Mouse (Mus musculus) hindbrain, embryonic 10.5 days (tissue): ENCODE data around the gene Hesx1. TPM values are rescaled to one million over a fixed set of nuclear protein-coding genes. Genes with fewer than 3 reads are reported as not detected.
"Not testable (repeated sequence)": the region's sequence is repeated elsewhere in the genome, so short reads cannot be mapped to it uniquely, and the experiment has no call there.

Experiments used
- DNase-seq: peaks from one replicate; pipeline ENCODE4 v3.0.0-alpha.2; 2017; ENCODE audit warnings: low spot score
- H3K27ac ChIP-seq: fragments of 300-500 bp; sonication (generic); 2 replicates; pipeline ENCODE4 v1.5.1; 2016; ENCODE audit warnings: mild to moderate bottlenecking, moderate library complexity
- H3K27me3 ChIP-seq: fragments of 300-500 bp; sonication (generic); 2 replicates; pipeline ENCODE4 v1.6.1; 2016; ENCODE audit warnings: mild to moderate bottlenecking; ENCODE audit not compliant: poor library complexity, insufficient read depth, severe bottlenecking
- H3K36me3 ChIP-seq: fragments of 300-500 bp; sonication (generic); 2 replicates; pipeline ENCODE4 v1.6.1; 2016; ENCODE audit warnings: mild to moderate bottlenecking, moderate library complexity
- H3K4me1 ChIP-seq: fragments of 300-500 bp; sonication (generic); replicated peaks from 2 replicates; pipeline ENCODE4 v1.6.1; 2016; ENCODE audit warnings: mild to moderate bottlenecking
- H3K4me3 ChIP-seq: fragments of 300-500 bp; sonication (generic); 2 replicates; pipeline ENCODE4 v1.5.1; 2016; ENCODE audit warnings: mild to moderate bottlenecking, moderate library complexity
- H3K9me3 ChIP-seq: fragments of 300-500 bp; sonication (generic); 2 replicates; pipeline ENCODE4 v1.6.1; 2016; ENCODE audit warnings: mild to moderate bottlenecking, moderate library complexity
- WGBS: fragments of 180-500 bp; shearing (Covaris S2); methylation state at CpG from one replicate; pipeline ENCODE4 v1.1.7; 2016; 5-methylcytosine and 5-hydroxymethylcytosine counted together
- polyA plus RNA-seq: library from polyadenylated mRNA; unstranded; fragments of >200 nt; fragmentation: Nextera tagmentation; extraction: Ambion mirVana; gene quantifications from 2 replicates; pipeline ENCODE4 v1.2.1, GENCODE M21; 2016

Gene Hesx1
- polyA plus RNA-seq: 0.42 and 1.2 TPM in 2 replicates

DNA sequence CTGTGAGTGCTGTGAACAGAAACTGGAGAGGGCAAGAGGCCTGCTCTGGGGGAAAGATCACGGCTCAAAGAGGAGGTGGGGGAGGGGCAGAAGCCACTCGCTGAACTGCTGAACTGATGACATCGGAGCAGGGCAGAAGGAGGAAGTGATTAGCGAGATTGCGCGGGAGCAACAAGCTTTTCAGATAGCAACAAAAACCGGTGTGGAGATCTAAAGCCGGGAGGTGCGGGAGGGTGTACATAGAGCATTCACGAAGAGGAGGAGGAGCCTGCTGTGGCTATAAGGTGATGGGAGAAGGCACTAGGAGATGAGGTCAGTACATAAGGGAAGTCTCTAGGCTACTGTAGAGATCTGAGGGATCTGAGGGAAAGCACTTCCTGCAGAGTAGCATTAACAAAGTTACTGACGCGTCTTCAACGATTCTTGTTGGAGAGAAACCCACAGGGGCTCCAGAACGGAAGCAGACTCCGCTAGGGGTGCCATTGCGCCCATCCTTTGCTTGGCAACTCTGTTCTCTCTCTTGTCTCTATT lies at the start of gene Hesx1:
TSS of gene Hesx1 (plus strand) at position 206 of the 531 bp plus-strand sequence.
- no peaks in the 10 kb centered on the region for H3K9me3 ChIP-seq
- 11% methylated on average over 16 of the region's 16 CpGs for WGBS
- H3K4me1 ChIP-seq: peaks cover 13% of the 10 kb centered on the region
- H3K36me3 ChIP-seq: no peaks in the 10 kb centered on the region
- DNase-seq: peak; percentile 70
- H3K27me3 ChIP-seq: peaks cover 5% of the 10 kb centered on the region; the same call in 1 of the 2 replicates
- peak within 1 kb of the TSS; percentile 82 for H3K27ac ChIP-seq
- H3K4me3 ChIP-seq: peak within 1 kb of the TSS; percentile 48

GRCm38 (mm10) chr14:26956139-26956538 lies 38.1 kb upstream of the Hesx1 start:
- not testable (repeated sequence) for H3K27me3 ChIP-seq, H3K27ac ChIP-seq, DNase-seq, H3K9me3 ChIP-seq, H3K4me3 ChIP-seq, H3K4me1 ChIP-seq
- peaks cover 51% of the 10 kb centered on the region for H3K36me3 ChIP-seq
- 72% methylated on average over 2 of the region's 2 CpGs for WGBS

- 0 out of 2 replicates have a peak, but pooled peaks cover 2% of the 10 kb centered on the region for H3K9me3 ChIP-seq
- no peak overlapping the region for H3K4me3 ChIP-seq
- H3K27me3 ChIP-seq: no peaks in the 10 kb centered on the region
- WGBS: 85% methylated on average over 1 of the region's 1 CpGs
- H3K27ac ChIP-seq: no peak overlapping the region
- no peak for DNase-seq
- peaks cover 44% of the 10 kb centered on the region for H3K36me3 ChIP-seq
- no peaks in the 10 kb centered on the region for H3K4me1 ChIP-seq
These were observed 33.7 kb upstream of the Hesx1 start for GRCm38 (mm10) chr14:26960518-26960917.

- DNase-seq: no peak
- H3K36me3 ChIP-seq: 0 out of 2 replicates have a peak, but pooled peaks cover 6% of the 10 kb centered on the region
- peaks cover 10% of the 10 kb centered on the region; the same call in 1 of the 2 replicates for H3K27me3 ChIP-seq
- H3K27ac ChIP-seq: peak overlapping the region; percentile 95; the same call in 1 of the 2 replicates
- WGBS: 86% methylated on average over 3 of the region's 3 CpGs
- peak overlapping the region; percentile 92 for H3K4me3 ChIP-seq
- H3K4me1 ChIP-seq: peaks cover 18% of the 10 kb centered on the region
- H3K9me3 ChIP-seq: 0 out of 2 replicates have a peak, but pooled peaks cover 2% of the 10 kb centered on the region
These were observed 25.1 kb upstream of the Hesx1 start for GRCm38 (mm10) chr14:26969164-26969563.

DNA sequence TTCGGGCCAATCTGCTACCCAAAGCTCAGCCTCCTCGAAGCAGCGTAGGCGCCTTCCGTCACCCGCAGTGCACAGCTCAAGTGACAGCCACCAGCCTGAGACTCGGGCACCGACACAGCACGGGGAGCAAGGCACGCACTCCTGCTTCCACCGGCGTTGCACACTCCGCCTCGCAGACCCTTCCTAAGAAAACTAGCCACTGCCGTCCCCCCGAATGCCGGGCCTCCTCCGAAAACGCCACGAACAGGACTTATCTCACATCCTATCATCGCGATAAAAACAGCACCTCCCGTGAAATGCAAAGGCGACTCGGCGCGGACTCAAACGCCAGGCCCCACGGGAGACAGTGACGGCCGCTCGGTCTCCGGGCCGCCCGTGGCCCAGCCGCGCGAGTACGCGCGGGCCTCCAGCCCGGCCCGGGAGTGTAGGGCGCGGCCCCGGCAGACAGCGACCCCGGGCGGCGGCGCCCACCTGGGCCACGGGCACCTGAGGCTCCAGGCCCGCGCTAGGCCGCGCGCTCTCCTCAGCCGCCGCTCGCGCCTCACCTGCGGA lies 24.3 kb upstream of the Hesx1 start:
- peak overlapping the region; percentile 92 for H3K4me3 ChIP-seq
- peak overlapping the region; percentile 95 for H3K27ac ChIP-seq
- peaks cover 18% of the 10 kb centered on the region for H3K4me1 ChIP-seq
- peak; percentile 75 for DNase-seq
- H3K36me3 ChIP-seq: no peaks in the 10 kb centered on the region
- peaks cover 10% of the 10 kb centered on the region; the same call in 1 of the 2 replicates for H3K27me3 ChIP-seq
- 0 out of 2 replicates have a peak, but pooled peaks cover 2% of the 10 kb centered on the region for H3K9me3 ChIP-seq
- WGBS: under 1% methylated on average over 62 of the region's 62 CpGs

DNA sequence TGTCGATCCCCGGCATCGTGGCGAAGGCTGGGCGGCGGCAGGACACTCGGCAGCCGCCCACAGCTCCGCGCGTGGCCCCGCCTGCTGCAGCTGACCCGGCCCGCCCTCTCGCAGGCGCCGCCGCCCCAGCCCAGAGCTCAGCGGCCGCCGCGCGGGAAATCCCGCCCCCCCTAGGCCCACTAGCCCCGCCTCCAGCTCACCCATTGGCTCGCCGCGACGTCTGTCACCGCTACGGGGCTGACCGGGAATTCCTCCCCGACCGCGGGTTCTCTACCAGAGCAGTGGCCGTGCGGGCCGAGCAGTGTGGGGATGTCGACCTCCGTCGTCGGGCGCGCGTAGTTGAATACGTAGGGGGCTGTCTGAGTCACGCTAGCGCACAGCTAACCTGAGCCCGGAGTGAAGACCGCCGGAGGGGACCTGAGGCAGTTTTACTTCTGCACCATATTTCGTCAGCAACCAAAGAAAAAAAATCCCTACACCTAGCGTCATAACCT lies 23.7 kb upstream of the Hesx1 start:
- peaks cover 10% of the 10 kb centered on the region; the same call in 1 of the 2 replicates for H3K27me3 ChIP-seq
- peaks cover 18% of the 10 kb centered on the region for H3K4me1 ChIP-seq
- DNase-seq: peak; percentile 98
- H3K4me3 ChIP-seq: peak overlapping the region; percentile 92
- no peaks in the 10 kb centered on the region for H3K36me3 ChIP-seq
- WGBS: under 1% methylated on average over 53 of the region's 53 CpGs
- H3K9me3 ChIP-seq: no peaks in the 10 kb centered on the region
- H3K27ac ChIP-seq: peak overlapping the region; percentile 95

DNA sequence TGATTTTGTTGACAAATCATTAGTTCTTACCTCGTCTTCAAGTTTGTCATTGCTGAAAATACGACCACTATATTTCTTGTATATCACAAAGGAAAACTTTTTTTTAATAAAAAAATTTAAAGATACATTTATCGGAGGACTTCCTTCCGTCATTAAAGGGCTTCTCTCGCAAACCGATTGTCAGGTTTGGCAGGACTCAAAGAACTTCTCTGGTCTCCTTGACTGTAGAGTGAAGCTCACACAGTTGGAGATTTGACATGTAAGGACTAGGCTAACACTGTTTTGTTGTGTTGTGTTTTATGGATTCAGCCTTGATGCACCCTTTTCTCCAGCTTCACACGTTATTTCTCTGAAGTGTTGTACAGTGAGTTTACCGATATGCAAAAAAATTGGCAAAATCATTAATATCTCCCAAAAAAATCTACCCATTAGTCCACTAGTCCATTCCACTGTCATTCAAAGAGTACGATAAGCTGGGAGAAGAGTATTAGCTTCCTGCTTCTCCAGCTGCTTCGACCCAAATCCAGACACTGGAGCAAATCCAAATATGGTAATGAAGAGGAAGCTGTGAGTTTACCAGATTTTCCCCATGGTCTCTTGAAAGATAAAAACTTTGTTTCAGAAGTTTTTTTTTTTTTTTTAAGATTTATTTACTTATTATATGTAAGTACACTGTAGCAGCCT lies 23.0 kb upstream of the Hesx1 start, which contains the start of gene Appl1:
TSS of gene Appl1 (minus strand) at position 127 of the 684 bp plus-strand sequence.
- no peak for DNase-seq
- Histone ChIP-seq H3K9me3 (no peaks in the 10 kb centered on the region), H3K36me3 (no peaks in the 10 kb centered on the region), H3K4me3 (peak within 1 kb of the TSS; percentile 92), H3K27me3 (peaks cover 10% of the 10 kb centered on the region; the same call in 1 of the 2 replicates), H3K27ac (peak within 1 kb of the TSS; percentile 95), H3K4me1 (peaks cover 20% of the 10 kb centered on the region)
- 50% methylated on average over 10 of the region's 10 CpGs for WGBS

DNA sequence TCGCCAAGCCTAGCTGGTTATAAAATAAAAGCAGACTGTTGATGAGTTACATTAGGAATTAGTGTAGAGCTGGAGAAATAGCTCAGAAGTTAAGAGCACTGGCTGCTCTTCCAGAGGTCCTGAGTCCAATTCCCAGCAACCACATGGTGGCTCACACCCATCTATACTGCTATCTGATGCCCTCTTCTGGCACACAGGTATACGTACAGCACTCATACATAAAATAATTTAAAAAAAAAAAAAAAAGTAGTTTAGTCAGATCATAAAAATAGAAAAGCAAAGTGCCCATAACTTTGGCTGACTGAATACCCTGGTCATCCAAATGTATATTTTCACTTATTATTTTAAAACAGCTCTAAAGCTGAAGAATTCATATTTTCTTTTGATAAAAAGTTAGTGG lies 21.1 kb upstream of the Hesx1 start:
- Histone ChIP-seq H3K9me3 (no peaks in the 10 kb centered on the region), H3K4me1 (peaks cover 36% of the 10 kb centered on the region), H3K36me3 (no peaks in the 10 kb centered on the region), H3K27ac (no peak overlapping the region), H3K27me3 (peaks cover 10% of the 10 kb centered on the region; the same call in 1 of the 2 replicates), H3K4me3 (no peak overlapping the region)
- 78% methylated on average over 2 of the region's 2 CpGs for WGBS
- DNase-seq: no peak

DNA sequence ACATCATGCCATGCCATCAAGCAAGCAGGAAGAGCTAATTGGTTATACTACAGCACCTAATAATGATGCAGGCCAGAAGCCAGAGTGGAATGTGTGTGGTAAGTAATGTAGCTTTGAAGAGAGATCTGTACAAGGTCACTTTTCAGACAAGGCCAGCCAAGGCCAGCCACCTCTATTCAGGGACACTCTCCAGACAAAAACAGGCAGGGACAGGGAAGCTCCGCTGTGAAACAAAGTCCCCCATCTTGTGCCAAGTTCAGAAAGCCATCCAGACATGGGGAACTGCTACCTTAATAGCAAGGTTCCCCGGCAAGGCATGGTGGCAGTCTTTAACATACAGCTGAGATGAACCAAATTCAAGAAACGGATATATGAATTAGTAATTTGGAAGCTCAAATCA lies 18.7 kb upstream of the Hesx1 start:
- no peaks in the 10 kb centered on the region for H3K36me3 ChIP-seq
- DNase-seq: no peak
- no peaks in the 10 kb centered on the region for H3K9me3 ChIP-seq
- WGBS: 83% methylated on average over 3 of the region's 3 CpGs
- no peak overlapping the region for H3K4me3 ChIP-seq
- no peak overlapping the region for H3K27ac ChIP-seq
- peaks cover 10% of the 10 kb centered on the region; the same call in 1 of the 2 replicates for H3K27me3 ChIP-seq
- peaks cover 24% of the 10 kb centered on the region for H3K4me1 ChIP-seq

- Histone ChIP-seq H3K4me3 (no peak overlapping the region), H3K36me3 (no peaks in the 10 kb centered on the region), H3K27me3 (peaks cover 10% of the 10 kb centered on the region; the same call in 1 of the 2 replicates), H3K27ac (no peak overlapping the region), H3K4me1 (peaks cover 22% of the 10 kb centered on the region), H3K9me3 (peaks cover 7% of the 10 kb centered on the region)
- WGBS: 58% methylated on average over 7 of the region's 7 CpGs
- DNase-seq: peak; percentile 20
These were observed 18.0 kb upstream of the Hesx1 start for GRCm38 (mm10) chr14:26976212-26976611.

DNA sequence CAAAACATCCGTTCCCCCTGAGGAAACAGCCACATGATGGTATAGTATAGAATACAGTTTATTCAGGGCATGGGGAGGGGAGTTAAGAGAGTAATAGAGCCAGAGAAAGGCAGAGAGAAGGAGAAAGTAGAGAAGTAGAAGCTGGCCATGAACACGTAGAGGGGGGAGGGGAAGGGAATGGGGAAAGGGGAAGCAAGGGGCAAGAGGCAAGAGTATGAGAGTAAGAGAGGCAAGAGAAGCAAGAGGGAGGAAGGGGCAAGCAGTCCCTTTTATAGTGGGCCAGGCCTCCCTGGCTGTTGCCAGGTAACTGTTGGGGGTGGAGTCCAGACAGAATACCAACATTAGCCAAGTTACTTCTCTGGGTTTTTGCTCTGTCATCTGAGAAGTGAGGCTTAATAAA lies 16.7 kb upstream of the Hesx1 start:
- peaks cover 2% of the 10 kb centered on the region; the same call in 1 of the 2 replicates for H3K27me3 ChIP-seq
- peaks cover 8% of the 10 kb centered on the region for H3K9me3 ChIP-seq
- no peak for DNase-seq
- 40% methylated on average over 2 of the region's 2 CpGs for WGBS
- H3K4me1 ChIP-seq: peaks cover 22% of the 10 kb centered on the region
- no peaks in the 10 kb centered on the region for H3K36me3 ChIP-seq
- no peak overlapping the region for H3K4me3 ChIP-seq
- H3K27ac ChIP-seq: no peak overlapping the region

DNA sequence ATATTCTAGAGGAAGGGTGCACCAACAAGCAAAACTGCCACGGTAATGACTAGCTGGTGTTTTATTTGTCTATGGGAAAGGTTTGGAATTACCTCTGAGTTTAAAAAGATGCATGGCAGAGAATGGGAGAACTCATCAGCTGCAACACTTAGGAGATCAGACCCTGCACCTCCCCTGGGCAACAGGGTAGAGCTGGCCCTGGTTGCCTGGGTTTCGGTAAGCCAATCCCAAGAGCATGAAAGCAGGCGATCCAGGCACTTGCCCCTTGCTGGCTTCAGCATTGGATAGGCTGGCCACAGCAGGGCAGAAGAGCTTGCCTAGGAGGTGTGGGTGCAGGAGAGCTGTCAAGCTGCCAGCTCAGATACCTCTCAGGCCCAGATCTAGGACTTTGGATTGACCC lies 14.4 kb upstream of the Hesx1 start:
- Histone ChIP-seq H3K36me3 (no peaks in the 10 kb centered on the region), H3K4me3 (no peak overlapping the region), H3K27me3 (no peaks in the 10 kb centered on the region), H3K27ac (no peak overlapping the region), H3K9me3 (peaks cover 8% of the 10 kb centered on the region), H3K4me1 (peaks cover 22% of the 10 kb centered on the region)
- DNase-seq: no peak
- 94% methylated on average over 3 of the region's 3 CpGs for WGBS

DNA sequence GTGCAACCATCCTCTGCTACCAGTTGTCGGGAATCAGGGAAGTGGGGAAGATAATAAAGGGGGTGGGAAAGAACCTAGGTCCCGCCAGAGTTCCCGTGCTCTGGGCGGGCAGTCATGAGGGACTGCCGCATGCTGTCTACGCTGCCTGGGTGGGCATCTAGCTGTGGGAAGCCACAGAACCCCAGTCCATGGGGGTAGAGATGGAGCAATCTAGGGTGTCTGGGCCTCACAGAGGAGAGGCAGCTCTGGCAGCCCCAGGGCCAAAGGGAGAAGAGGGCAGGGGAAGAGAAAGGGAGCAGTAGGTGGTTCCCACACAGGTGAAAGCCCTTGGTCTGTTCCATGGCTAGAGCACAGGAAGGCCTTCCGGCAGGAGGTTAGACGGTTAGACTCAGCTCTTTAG lies 13.2 kb upstream of the Hesx1 start:
- no peak overlapping the region for H3K27ac ChIP-seq
- no peaks in the 10 kb centered on the region for H3K27me3 ChIP-seq
- 95% methylated on average over 8 of the region's 8 CpGs for whole genome bisulfite sequencing
- no peak for DNase-seq
- H3K36me3 ChIP-seq: no peaks in the 10 kb centered on the region
- peaks cover 22% of the 10 kb centered on the region for H3K4me1 ChIP-seq
- no peak overlapping the region for H3K4me3 ChIP-seq
- peaks cover 11% of the 10 kb centered on the region for H3K9me3 ChIP-seq
